Mouse (Mus musculus) CH12.LX (cell line): ENCODE measurements at regions not wholly inside any gene's neighbourhood (a gene's known extent, or its start where the extent isn't known, plus 50 kb on each side); places are given as distances from the start of the nearest gene placed in this dataset.
A peak's percentile ranks its signal among the peaks of the same experiment; 100 is the strongest.

Experiments
- BHLHE40 ChIP-seq: IDR thresholded peaks from 2 replicates; pipeline ENCODE4 v1.6.1; 2011; ENCODE audit warnings: mild to moderate bottlenecking, low read depth, low read length, improper control_type of control experiment
- CTCF ChIP-seq, 2 experiments: IDR thresholded peaks in 1 of 2; conservative IDR thresholded peaks in 1 of 2; 2 replicates each; pipeline ENCODE4 v1.5.1; 2011 to 2012; ENCODE audit warnings: low read depth in 2 of 2, low read length in 2 of 2, improper control_type of control experiment in 1 of 2, inconsistent platforms in 1 of 2, mild to moderate bottlenecking in 1 of 2, moderate library complexity in 1 of 2
- E2F4 ChIP-seq: IDR thresholded peaks from 2 replicates; pipeline ENCODE4 v1.6.1; 2011; ENCODE audit warnings: low read depth, low read length, improper control_type of control experiment; ENCODE audit not compliant: insufficient replicate concordance
- ETS1 ChIP-seq: conservative IDR thresholded peaks from 2 replicates; pipeline ENCODE4 v1.6.1; 2012; ENCODE audit warnings: low read depth, mild to moderate bottlenecking, inconsistent platforms, low read length, improper control_type of control experiment, moderate library complexity
- HCFC1 ChIP-seq: IDR thresholded peaks from 2 replicates; pipeline ENCODE4 v1.6.1; 2012; ENCODE audit warnings: low read depth, mild to moderate bottlenecking, inconsistent platforms, low read length, improper control_type of control experiment
- MAFK ChIP-seq: IDR thresholded peaks from 2 replicates; pipeline ENCODE4 v1.6.1; 2011; ENCODE audit warnings: low read length, improper control_type of control experiment; ENCODE audit not compliant: insufficient replicate concordance
- MYC ChIP-seq: IDR thresholded peaks from 2 replicates; pipeline ENCODE4 v1.6.1; 2011; ENCODE audit warnings: low read depth, mild to moderate bottlenecking, improper control_type of control experiment, low read length
- POLR2A ChIP-seq: IDR thresholded peaks from 2 replicates; pipeline ENCODE4 v1.6.1; 2011; ENCODE audit warnings: low read depth, mild to moderate bottlenecking, improper control_type of control experiment, low read length
- USF2 ChIP-seq: conservative IDR thresholded peaks from 2 replicates; pipeline ENCODE4 v1.6.1; 2011; ENCODE audit warnings: low read depth, low read length, improper control_type of control experiment
- ZC3H11A ChIP-seq: IDR thresholded peaks from 2 replicates; pipeline ENCODE4 v1.6.1; 2012; ENCODE audit warnings: low read depth, mild to moderate bottlenecking, inconsistent platforms, low read length, improper control_type of control experiment
- ZKSCAN1 ChIP-seq: IDR thresholded peaks from 2 replicates; pipeline ENCODE4 v1.6.1; 2012; ENCODE audit warnings: low read depth, inconsistent platforms, low read length, improper control_type of control experiment, borderline replicate concordance
- ZNF384 ChIP-seq: IDR thresholded peaks from 2 replicates; pipeline ENCODE4 v1.6.1; 2012; ENCODE audit warnings: low read depth, low read length, improper control_type of control experiment, inconsistent platforms

DNA sequence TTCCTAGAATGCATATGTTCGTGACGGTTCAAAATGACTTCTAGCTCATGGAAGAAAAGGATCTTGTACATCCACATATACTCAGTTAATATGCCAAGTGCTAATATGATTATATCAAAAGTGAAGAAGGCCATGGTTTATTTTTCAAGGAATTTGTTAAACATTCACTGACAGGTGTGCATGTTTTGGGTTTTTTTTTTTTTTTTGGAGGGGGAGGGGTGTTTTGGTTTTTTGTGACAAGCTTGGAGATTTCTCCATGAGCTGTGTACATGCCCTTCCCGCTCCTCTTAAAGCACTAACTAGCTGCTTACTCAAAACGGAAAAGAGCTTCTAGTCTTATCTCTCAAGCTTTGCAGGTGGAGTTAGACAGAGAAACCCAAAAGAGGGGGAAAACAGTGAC lies 187.1 kb upstream of the Atp2b1 start:
- no peak for TF ChIP-seq CTCF (conservative IDR thresholded peaks at IDR 0.05 in 1 of 2, IDR thresholded peaks at IDR 0.05 in 1 of 2; ENCODE audit: low read depth in 2 of 2, low read length in 2 of 2)
- no peak for TF ChIP-seq ETS1
- no peak for TF ChIP-seq HCFC1
- TF ChIP-seq E2F4 = no peak
- no peak for TF ChIP-seq ZC3H11A
- TF ChIP-seq POLR2A = no peak
- no peak for TF ChIP-seq MAFK
- no peak for TF ChIP-seq BHLHE40
- no peak for TF ChIP-seq USF2
- peak; percentile 60 for TF ChIP-seq ZNF384
- TF ChIP-seq ZKSCAN1 = no peak
- TF ChIP-seq MYC = no peak
